Mouse (Mus musculus) 416B (cell line): ENCODE results near the gene Lrit2.

Experiments used
- DNase-seq: peaks from one replicate; pipeline ENCODE4 v3.0.0; 2011; ENCODE audit warnings: low read depth

The Lrit2 gene

GRCm38 (mm10) chr14:37067629-37068028, at the start of gene Lrit2:
Lrit2 (plus strand) TSS chr14:37067929.
- DNase-seq = no peak

GRCm38 (mm10) chr14:37027248-37027933, 40.3 kb upstream of the Lrit2 start:
- no peak for DNase-seq

- DNase-seq = no peak
Measured at GRCm38 (mm10) chr14:37027951-37028350, 39.8 kb upstream of the Lrit2 start.

- no peak for DNase-seq
Measured at GRCm38 (mm10) chr14:37028555-37028954, 39.2 kb upstream of the Lrit2 start.

GRCm38 (mm10) chr14:37032481-37033104, 35.1 kb upstream of the Lrit2 start:
- DNase-seq = no peak

- peak; percentile 58 for DNase-seq
Measured at GRCm38 (mm10) chr14:37033241-37033640, 34.5 kb upstream of the Lrit2 start.

GRCm38 (mm10) chr14:37034432-37034831, 33.3 kb upstream of the Lrit2 start:
- peak; percentile 17 for DNase-seq

GRCm38 (mm10) chr14:37048914-37049410, 18.8 kb upstream of the Lrit2 start, which contains the start of gene Rgr:
Rgr (minus strand) TSS chr14:37048964.
- no peak for DNase-seq

GRCm38 (mm10) chr14:37064849-37065248, 2.9 kb upstream of the Lrit2 start:
- no peak for DNase-seq

GRCm38 (mm10) chr14:37066636-37067035, 1.1 kb upstream of the Lrit2 start:
- DNase-seq = no peak

- DNase-seq = peak; percentile 14
Measured at GRCm38 (mm10) chr14:37068516-37068915, 787 bp downstream of the Lrit2 start.

- no peak for DNase-seq
Measured at GRCm38 (mm10) chr14:37080724-37081123, 13.0 kb downstream of the Lrit2 start.

- DNase-seq = no peak
Measured at GRCm38 (mm10) chr14:37083755-37084154, 16.0 kb downstream of the Lrit2 start.

- DNase-seq = no peak
Measured at GRCm38 (mm10) chr14:37094436-37094835, 26.7 kb downstream of the Lrit2 start.

- DNase-seq = no peak
Measured at GRCm38 (mm10) chr14:37095556-37095955, 27.8 kb downstream of the Lrit2 start.

- no peak for DNase-seq
Measured at GRCm38 (mm10) chr14:37097956-37098530, 30.3 kb downstream of the Lrit2 start, which contains the start of gene Cdhr1. Cdhr1 (minus strand) TSS chr14:37098347.

- DNase-seq = no peak
Measured at GRCm38 (mm10) chr14:37101531-37101930, 33.8 kb downstream of the Lrit2 start.

- DNase-seq = no peak
Measured at GRCm38 (mm10) chr14:37102484-37102883, 34.8 kb downstream of the Lrit2 start.

GRCm38 (mm10) chr14:37104747-37105146, 37.0 kb downstream of the Lrit2 start:
- DNase-seq = no peak

GRCm38 (mm10) chr14:37105846-37106245, 38.1 kb downstream of the Lrit2 start:
- DNase-seq = no peak

GRCm38 (mm10) chr14:37109460-37109859, 41.7 kb downstream of the Lrit2 start:
- DNase-seq = no peak

- no peak for DNase-seq
Measured at GRCm38 (mm10) chr14:37109975-37110374, 42.2 kb downstream of the Lrit2 start.

GRCm38 (mm10) chr14:37110456-37110855, 42.7 kb downstream of the Lrit2 start:
- no peak for DNase-seq
